Mouse (Mus musculus): Measurements from ENCODE around the gene Shroom3. TPM values are rescaled to one million over a fixed set of nuclear protein-coding genes. Genes with fewer than 3 reads are reported as not detected.

Shroom3 gene
- polyA plus RNA-seq, 1 experiment from 2014 or later = 3.5 TPM

DNA sequence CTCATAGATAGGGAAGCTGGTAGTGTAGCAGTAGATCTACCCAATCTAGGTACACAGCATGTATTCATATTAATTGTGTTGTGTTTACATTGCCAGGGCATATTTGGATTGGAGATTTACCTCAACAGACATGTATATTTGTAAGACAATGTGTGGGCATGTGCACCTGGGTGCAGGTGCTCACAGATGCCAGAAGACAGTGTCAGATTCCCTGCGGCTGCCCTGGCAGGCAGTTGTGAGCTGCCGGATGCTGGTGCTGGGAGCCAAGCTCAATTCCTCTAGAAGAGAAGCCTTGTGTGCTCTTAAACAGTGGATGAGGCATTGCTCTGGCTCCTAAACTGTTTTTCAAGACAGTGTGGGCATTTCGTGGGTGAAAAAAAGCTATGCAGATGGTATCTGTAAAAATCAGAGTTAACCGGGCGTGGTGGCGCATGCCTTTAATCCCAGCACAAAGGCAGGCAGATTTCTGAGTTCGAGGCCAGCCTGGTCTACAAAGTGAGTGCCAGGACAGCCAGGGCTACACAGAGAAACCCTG, 72.1 kb downstream of the Shroom3 start:
- 78% methylated on average over 7 of the region's 7 CpGs for WGBS
- Histone ChIP-seq H3K4me2 (no peak overlapping the region), H3K36me3 (ENCODE audit: control insufficient read depth, insufficient read depth, low read length) (no peaks in the 10 kb centered on the region), H3K27ac (ENCODE audit: low read depth, low read length) (no peak overlapping the region), H3K9ac (ENCODE audit: low read depth, low read length) (no peak overlapping the region), H3K9me3 (ENCODE audit: control insufficient read depth, low read length) (no peaks in the 10 kb centered on the region), H3K27me3 (replicated peaks; ENCODE audit: control insufficient read depth, insufficient read depth, low read length) (no peaks in the 10 kb centered on the region), H3K4me1 (replicated peaks; ENCODE audit: control insufficient read depth, insufficient read depth, low read length) (no peaks in the 10 kb centered on the region), H3K4me3 (ENCODE audit: low read depth, low read length) (no peak overlapping the region)
- ATAC-seq (replicated peaks; ENCODE audit: low FRiP score) (no peak), DNase-seq (ENCODE audit: low spot score) (no peak)

DNA sequence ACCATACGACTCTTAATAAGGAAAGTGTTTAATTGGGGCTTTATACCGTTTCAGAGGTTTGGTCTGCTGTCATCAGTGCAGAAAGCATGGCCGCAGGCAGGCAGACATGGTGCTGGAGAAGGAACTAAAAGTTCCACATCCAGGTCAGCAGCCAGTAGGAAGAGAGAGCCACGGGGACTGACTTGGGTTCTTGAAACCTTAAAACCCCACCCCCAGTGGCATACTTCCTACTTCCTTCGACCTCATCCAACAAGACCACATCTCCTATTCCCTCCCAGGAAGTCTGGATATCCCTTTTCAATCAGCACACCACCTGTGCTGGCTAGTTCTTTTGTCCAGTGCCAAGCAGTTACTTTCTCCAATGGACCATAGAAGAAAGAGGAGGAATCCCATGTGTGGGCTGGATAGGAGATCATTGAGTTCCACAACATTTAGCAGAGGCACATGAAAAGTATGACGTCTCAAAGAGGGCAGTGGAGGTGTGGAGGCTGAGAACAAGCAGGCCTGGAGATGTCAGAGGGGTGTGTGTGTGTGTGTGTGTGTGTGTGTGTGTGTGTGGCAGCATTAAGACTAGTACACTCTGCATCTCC, 76.0 kb downstream of the Shroom3 start:
- H3K4me1 ChIP-seq (replicated peaks; ENCODE audit: control insufficient read depth, insufficient read depth, low read length) = no peaks in the 10 kb centered on the region
- ATAC-seq (replicated peaks; ENCODE audit: low FRiP score) (no peak), DNase-seq (ENCODE audit: low spot score) (no peak)
- no peak overlapping the region for H3K4me2 ChIP-seq
- no peak overlapping the region for H3K4me3 ChIP-seq (ENCODE audit: low read depth, low read length)
- H3K27me3 ChIP-seq (replicated peaks; ENCODE audit: control insufficient read depth, insufficient read depth, low read length) = no peaks in the 10 kb centered on the region
- WGBS = 73% methylated on average over 6 of the region's 6 CpGs
- H3K36me3 ChIP-seq (ENCODE audit: control insufficient read depth, insufficient read depth, low read length) = no peaks in the 10 kb centered on the region
- no peak overlapping the region for H3K27ac ChIP-seq (ENCODE audit: low read depth, low read length)
- H3K9ac ChIP-seq (ENCODE audit: low read depth, low read length) = no peak overlapping the region
- no peaks in the 10 kb centered on the region for H3K9me3 ChIP-seq (ENCODE audit: control insufficient read depth, low read length)

DNA sequence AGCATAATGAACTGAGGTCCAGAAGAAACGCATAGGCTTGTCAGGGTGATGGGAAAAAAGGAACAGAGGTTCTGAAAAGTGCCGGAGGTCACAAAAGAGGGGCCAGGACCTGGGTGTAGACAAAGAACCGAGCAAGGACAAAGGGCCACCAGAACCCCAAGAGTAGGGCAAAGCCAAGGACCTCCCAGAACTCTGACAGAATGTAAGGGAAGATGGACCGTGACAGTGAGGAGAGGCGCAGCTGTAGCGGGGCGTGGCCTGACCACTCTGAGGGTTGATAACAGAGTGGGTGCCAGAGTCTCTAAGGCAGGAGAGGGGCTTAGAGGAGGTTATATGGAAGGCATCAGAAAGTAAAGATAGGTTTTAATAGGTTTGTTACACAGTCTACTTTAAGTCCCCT, 77.3 kb downstream of the Shroom3 start:
- Histone ChIP-seq H3K9ac (ENCODE audit: low read depth, low read length) (no peak overlapping the region), H3K36me3 (ENCODE audit: control insufficient read depth, insufficient read depth, low read length) (no peaks in the 10 kb centered on the region), H3K27ac (ENCODE audit: low read depth, low read length) (no peak overlapping the region), H3K4me3 (ENCODE audit: low read depth, low read length) (no peak overlapping the region), H3K9me3 (ENCODE audit: control insufficient read depth, low read length) (no peaks in the 10 kb centered on the region), H3K4me1 (replicated peaks; ENCODE audit: control insufficient read depth, insufficient read depth, low read length) (no peaks in the 10 kb centered on the region), H3K27me3 (replicated peaks; ENCODE audit: control insufficient read depth, insufficient read depth, low read length) (no peaks in the 10 kb centered on the region), H3K4me2 (no peak overlapping the region)
- DNase-seq (ENCODE audit: low spot score) = no peak
- ATAC-seq (replicated peaks; ENCODE audit: low FRiP score) = no peak
- WGBS = 70% methylated on average over 7 of the region's 7 CpGs

DNA sequence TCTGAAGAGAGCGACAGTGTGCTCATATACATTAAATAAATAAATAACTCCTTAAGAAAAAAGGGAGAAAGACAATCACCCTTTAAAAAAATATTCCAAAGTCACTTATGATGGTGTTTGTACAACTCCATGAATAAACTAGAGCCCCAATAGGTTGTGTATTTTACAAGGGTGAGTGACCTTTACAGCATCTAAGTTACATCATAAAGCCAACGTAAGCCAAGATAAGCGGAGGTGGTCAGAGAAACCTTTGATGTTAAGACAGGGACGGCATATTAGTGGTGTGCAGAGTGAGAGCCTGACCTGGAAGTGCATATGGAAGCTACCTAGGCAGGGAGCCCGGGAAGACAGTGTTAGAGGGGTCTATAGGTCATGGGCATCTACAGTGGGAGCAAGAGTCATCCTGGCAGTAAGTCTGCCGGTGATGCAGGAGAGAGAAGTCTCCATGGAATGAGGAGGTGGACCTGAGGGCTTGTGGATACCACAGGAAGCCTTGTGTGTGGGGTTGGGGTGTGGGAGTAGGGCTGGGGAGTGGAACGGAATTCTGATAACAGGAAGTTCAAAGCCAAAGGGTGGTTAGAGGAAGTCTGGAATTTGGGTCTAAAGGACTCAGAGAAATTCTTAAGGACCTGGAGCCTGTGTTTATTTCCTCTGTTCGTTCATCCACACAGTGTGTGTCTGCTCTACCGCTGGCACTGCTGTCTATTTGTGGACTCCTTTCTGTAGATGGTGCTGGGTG, 78.5 kb downstream of the Shroom3 start:
- Histone ChIP-seq H3K4me3 (ENCODE audit: low read depth, low read length) (no peak overlapping the region), H3K27ac (ENCODE audit: low read depth, low read length) (no peak overlapping the region), H3K36me3 (ENCODE audit: control insufficient read depth, insufficient read depth, low read length) (no peaks in the 10 kb centered on the region), H3K9me3 (ENCODE audit: control insufficient read depth, low read length) (no peaks in the 10 kb centered on the region), H3K4me1 (replicated peaks; ENCODE audit: control insufficient read depth, insufficient read depth, low read length) (no peaks in the 10 kb centered on the region), H3K4me2 (no peak overlapping the region), H3K9ac (ENCODE audit: low read depth, low read length) (no peak overlapping the region), H3K27me3 (replicated peaks; ENCODE audit: control insufficient read depth, insufficient read depth, low read length) (no peaks in the 10 kb centered on the region)
- DNase-seq (ENCODE audit: low spot score) (no peak), ATAC-seq (replicated peaks; ENCODE audit: low FRiP score) (no peak)
- 48% methylated on average over 9 of the region's 9 CpGs for WGBS

DNA sequence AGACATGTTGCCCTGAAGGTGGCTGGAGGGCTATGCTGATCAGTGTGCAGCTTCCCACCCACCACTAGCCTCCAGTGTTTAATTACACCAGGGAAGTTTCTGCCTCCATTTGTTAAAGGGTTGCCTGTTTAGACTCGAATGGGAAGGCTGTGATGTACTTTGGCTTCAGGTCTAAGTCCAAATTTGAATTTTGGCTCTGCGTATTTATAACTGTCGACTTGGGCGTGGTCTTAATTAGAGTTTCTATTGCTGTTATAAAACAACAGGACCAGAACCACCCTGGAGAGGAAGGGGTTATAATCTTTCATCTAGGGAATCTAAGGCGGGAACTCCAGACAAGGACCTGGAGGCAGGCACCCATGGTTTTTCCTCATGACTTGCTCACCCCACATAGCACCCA, 79.2 kb downstream of the Shroom3 start:
- no peaks in the 10 kb centered on the region for H3K27me3 ChIP-seq (replicated peaks; ENCODE audit: control insufficient read depth, insufficient read depth, low read length)

DNA sequence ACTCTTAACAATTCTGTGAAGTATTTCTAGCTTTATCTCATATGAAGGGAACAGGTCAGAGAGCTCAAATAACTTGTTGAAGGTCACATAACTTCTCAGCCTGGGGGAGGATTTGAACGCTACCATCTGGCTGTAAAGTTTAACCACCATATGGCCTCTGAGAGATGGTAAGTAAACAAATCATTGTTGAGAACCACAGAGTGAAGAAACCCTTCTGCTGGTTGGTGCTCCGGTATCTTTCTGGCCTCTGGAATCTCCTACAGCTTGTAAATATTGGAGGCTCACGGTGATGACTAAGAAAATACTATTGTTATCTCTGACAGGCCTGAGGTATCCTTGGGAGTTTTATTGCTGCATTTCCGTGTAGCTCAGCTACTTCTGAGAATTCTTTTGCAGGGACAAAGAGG, 80.3 kb downstream of the Shroom3 start:
- 22% methylated on average over 4 of the region's 4 CpGs for WGBS
- Histone ChIP-seq H3K27me3 (replicated peaks; ENCODE audit: control insufficient read depth, insufficient read depth, low read length) (no peaks in the 10 kb centered on the region), H3K27ac (ENCODE audit: low read depth, low read length) (no peak overlapping the region), H3K4me1 (replicated peaks; ENCODE audit: control insufficient read depth, insufficient read depth, low read length) (peaks cover 2% of the 10 kb centered on the region; the same call in 1 of the 2 replicates), H3K9me3 (ENCODE audit: control insufficient read depth, low read length) (no peaks in the 10 kb centered on the region), H3K4me2 (no peak overlapping the region), H3K4me3 (ENCODE audit: low read depth, low read length) (no peak overlapping the region), H3K9ac (ENCODE audit: low read depth, low read length) (no peak overlapping the region), H3K36me3 (ENCODE audit: control insufficient read depth, insufficient read depth, low read length) (no peaks in the 10 kb centered on the region)
- DNase-seq (ENCODE audit: low spot score) = no peak
- no peak for ATAC-seq (replicated peaks; ENCODE audit: low FRiP score)

More for the DNA sequence above, 79.2 kb downstream of the Shroom3 start:
- H3K36me3 ChIP-seq (ENCODE audit: control insufficient read depth, insufficient read depth, low read length) = no peaks in the 10 kb centered on the region
- H3K4me3 ChIP-seq (ENCODE audit: low read depth, low read length) = no peak overlapping the region
- H3K9ac ChIP-seq (ENCODE audit: low read depth, low read length) = no peak overlapping the region
- no peaks in the 10 kb centered on the region; the same call in 1 of the 2 replicates for H3K4me1 ChIP-seq (replicated peaks; ENCODE audit: control insufficient read depth, insufficient read depth, low read length)
- ATAC-seq (replicated peaks; ENCODE audit: low FRiP score) = no peak
- DNase-seq (ENCODE audit: low spot score) = no peak
- H3K27ac ChIP-seq (ENCODE audit: low read depth, low read length) = no peak overlapping the region
- 83% methylated on average over 5 of the region's 5 CpGs for WGBS
- H3K4me2 ChIP-seq = no peak overlapping the region
- no peaks in the 10 kb centered on the region for H3K9me3 ChIP-seq (ENCODE audit: control insufficient read depth, low read length)

DNA sequence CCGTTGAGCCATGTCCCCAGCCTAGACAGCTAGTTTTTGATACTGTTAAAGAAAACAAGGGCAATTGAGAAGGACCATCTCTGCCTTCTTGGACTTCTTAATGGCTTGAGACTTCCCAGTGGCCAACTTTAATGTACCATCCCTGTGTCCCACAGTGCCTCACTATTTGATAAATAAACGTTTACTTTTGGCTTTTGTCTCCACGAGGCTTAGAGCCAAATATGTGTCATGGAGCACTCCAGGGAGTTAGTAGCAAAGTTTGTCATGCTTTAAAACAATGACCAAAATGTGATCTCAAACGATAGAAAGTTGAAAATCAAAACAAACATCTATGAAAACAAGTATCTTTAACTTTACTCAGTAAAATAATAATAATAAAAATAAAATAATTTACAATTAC, 83.1 kb downstream of the Shroom3 start:
- WGBS = 60% methylated on average over 4 of the region's 4 CpGs
- no peak overlapping the region for H3K27ac ChIP-seq (ENCODE audit: low read depth, low read length)
- H3K4me1 ChIP-seq (replicated peaks; ENCODE audit: control insufficient read depth, insufficient read depth, low read length) = peaks cover 2% of the 10 kb centered on the region; the same call in 1 of the 2 replicates
- no peaks in the 10 kb centered on the region for H3K27me3 ChIP-seq (replicated peaks; ENCODE audit: control insufficient read depth, insufficient read depth, low read length)
- ATAC-seq (replicated peaks; ENCODE audit: low FRiP score) = no peak
- no peak overlapping the region for H3K4me2 ChIP-seq
- H3K4me3 ChIP-seq (ENCODE audit: low read depth, low read length) = no peak overlapping the region
- no peak overlapping the region for H3K9ac ChIP-seq (ENCODE audit: low read depth, low read length)
- no peak for DNase-seq (ENCODE audit: low spot score)
- peaks cover 3% of the 10 kb centered on the region; the same call in 1 of the 2 replicates for H3K9me3 ChIP-seq (ENCODE audit: control insufficient read depth, low read length)
- no peaks in the 10 kb centered on the region for H3K36me3 ChIP-seq (ENCODE audit: control insufficient read depth, insufficient read depth, low read length)

DNA sequence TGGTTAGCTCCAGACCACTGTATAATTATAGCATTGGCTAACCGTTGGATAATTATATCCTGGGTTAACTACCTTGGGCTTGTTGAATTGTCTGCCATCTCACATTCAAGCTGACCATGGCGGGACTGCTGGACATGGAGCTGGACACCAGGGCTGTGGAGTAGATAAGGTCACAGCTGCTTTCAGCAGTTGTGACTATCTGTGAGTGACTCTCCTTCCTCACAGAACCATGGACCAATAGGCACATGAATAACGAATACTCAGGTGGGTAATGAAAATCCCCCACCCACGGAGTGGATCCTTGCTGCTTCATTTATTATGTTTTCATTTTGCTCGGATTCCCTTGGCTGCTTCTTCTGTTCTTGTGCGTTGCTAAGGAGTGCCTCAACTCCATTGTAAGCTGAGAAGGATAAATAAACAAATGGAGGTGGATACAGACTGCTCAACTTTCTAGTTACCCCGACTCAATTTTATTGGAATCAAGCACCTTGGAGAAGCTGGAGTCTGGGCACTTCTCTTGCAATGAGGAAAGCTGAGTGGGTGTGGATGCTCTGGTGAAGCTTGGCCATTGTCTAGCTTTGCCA, 84.1 kb downstream of the Shroom3 start:
- H3K27me3 ChIP-seq (replicated peaks; ENCODE audit: control insufficient read depth, insufficient read depth, low read length) = no peaks in the 10 kb centered on the region
- WGBS = 58% methylated on average over 7 of the region's 7 CpGs
- no peaks in the 10 kb centered on the region for H3K36me3 ChIP-seq (ENCODE audit: control insufficient read depth, insufficient read depth, low read length)
- ATAC-seq (replicated peaks; ENCODE audit: low FRiP score) (no peak), DNase-seq (ENCODE audit: low spot score) (no peak)
- H3K4me2 ChIP-seq = no peak overlapping the region
- H3K27ac ChIP-seq (ENCODE audit: low read depth, low read length) = no peak overlapping the region
- H3K9ac ChIP-seq (ENCODE audit: low read depth, low read length) = no peak overlapping the region
- H3K9me3 ChIP-seq (ENCODE audit: control insufficient read depth, low read length) = peaks cover 3% of the 10 kb centered on the region; the same call in 1 of the 2 replicates
- H3K4me3 ChIP-seq (ENCODE audit: low read depth, low read length) = no peak overlapping the region
- peaks cover 2% of the 10 kb centered on the region; the same call in 1 of the 2 replicates for H3K4me1 ChIP-seq (replicated peaks; ENCODE audit: control insufficient read depth, insufficient read depth, low read length)
